Mouse (Mus musculus): Measurements from ENCODE around the gene Gm21866. TPM values are rescaled to one million over a fixed set of nuclear protein-coding genes. Genes with fewer than 3 reads are reported as not detected.
"Not testable (repeated sequence)": the region's sequence is repeated elsewhere in the genome, so short reads cannot be mapped to it uniquely, and the experiment has no call there.

Gene Gm21866
- total RNA-seq (2022), result not detected

- not testable (repeated sequence) for DNase-seq (ENCODE audit: low spot score in 2 of 2)
These were observed at the start of gene Gm21866 for GRCm38 (mm10) chrY:13465479-13465878. Gene Gm21866 (minus strand): TSS chrY:13465579.

GRCm38 (mm10) chrY:13493726-13494125 lies 28.3 kb upstream of the Gm21866 start, which contains the start of gene Gm20773:
Gene Gm20773 (plus strand): TSS chrY:13494026.
- not testable (repeated sequence) for DNase-seq (ENCODE audit: low spot score in 2 of 2)

Other genes with a start within 250 kb of the Gm21866 start
- not detected for gene Gm21828, start 241.7 kb downstream of the Gm21866 start, total RNA-seq (2022)
- not detected for gene Gm21440, start 213.2 kb downstream of the Gm21866 start, total RNA-seq (2022)
- gene Gm21454, start 213.1 kb downstream of the Gm21866 start, total RNA-seq (2022), result not detected
- gene Gm21725, start 116.5 kb downstream of the Gm21866 start, total RNA-seq (2022), result not detected
- not detected for gene Gm20773, start 28.4 kb upstream of the Gm21866 start, total RNA-seq (2022)